Mouse (Mus musculus): ENCODE data around the gene Pclaf.

Pclaf gene

DNA sequence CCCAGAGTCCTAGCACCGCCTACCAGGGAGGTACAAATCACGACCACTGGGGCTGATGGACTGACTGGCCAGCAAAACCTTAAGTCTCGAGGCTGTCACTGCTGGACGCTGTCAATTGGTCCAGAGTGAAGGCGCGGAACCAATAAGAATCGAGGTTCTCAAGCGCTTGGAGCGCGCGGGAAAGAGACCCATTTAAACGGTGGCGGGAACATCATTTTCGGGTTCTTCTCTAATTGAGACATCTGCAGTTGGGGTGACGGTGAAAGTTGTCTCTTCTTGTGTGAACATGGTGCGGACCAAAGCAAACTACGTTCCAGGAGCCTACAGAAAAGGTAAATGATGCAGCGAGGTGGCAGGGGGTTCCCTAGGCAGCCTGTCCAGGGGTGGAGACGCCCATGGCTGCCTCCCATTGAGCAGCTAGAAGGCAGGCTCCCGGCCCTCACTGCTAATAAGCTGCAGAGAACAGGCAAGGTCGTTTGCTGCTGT is at the start of gene Pclaf:
TSS of gene Pclaf (plus strand) at position 95 of the 486 bp plus-strand sequence.
- DNase-seq, result peak; percentile 65 to 70

DNA sequence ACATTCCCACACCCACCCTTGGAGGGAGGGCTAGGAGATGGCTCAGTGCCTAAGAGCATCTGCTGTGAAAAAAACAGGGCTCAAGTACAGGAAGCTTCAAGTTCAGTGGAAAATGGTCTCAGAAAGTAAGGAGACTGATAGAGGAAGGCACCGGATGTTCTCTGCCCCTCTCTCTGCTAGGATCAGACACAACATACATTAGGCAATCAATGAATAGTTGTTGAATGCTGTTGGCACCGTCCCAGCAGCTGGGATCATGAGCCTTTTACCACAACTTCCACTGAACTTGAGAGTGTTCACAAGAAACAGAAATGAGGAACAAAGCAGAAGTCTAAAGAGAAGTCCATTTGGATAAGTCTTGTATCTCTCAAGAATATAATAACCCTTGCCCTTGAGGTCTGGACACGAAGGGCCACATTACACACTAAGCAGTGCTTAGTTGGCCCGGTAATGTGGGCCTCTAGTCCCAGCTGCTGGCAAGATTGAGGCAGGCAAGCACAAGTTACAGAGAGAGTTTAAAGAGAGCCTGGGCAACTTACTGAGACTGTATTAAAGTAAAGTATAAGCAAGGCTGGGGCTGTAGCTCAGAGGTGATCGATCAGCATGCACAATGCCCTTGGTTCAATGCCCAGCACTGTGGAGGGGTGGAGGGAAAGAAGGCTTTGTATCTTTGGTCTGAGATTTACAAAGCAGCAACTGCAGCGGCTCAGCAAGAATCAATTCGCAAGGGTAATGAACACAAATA is 45.4 kb upstream of the Pclaf start:
- peak; percentile 40 to 60 for DNase-seq

DNA sequence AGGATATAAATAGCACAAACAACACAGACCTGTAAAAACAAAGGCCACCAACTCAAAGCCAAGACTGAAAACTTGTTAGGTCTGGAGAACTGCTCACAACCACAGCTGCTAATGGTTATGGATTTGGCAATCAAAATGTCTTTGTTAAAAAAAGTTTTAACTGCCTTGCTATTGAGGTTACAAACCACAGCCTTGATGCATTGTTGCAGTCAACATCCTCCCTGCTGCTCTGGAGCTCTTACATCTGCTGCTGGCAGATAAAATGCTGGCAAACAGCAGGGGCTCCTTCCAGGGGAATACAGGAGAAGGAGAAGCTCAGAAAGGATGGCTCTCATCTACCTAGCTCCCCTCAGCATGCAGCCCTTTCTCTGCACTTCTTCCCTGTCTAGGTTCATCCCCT is 41.9 kb upstream of the Pclaf start:
- no peak for DNase-seq

DNA sequence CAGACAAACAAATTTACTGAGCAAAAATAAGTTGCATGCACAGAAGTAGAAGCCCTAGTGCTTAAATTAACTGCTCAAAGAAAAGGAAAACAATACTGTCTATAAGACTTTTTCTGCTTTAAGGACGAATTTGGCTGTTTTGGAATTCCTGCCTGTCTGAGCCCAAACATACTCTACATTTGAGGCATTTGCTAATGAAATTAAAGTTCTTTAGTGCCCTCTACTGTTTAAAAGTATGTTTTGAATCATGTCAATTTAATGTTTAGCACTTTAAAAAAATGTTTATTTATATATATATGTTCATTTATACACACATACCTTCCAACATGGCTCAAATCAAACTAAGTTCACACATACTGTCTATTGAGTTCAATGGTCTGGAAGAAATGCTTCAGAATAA is 39.8 kb upstream of the Pclaf start:
- DNase-seq, result no peak

DNA sequence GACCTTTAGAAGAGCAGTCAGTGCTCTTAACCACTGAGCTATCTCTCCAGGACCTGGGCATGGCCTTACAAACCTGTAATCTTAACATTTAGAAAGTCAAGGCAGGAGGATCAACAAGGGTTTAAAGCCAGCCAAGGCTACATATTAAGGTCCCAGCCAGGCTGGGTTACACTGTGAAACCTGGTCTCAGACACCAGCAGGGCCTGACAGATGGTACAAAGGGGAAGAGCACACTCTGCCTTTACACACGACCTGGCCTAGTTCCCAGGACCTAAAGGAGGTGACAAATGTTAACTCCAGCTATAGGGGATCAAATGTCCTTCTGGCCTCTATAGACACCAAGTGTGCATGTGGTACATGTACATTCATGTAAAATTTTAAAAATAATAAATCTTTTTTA is 30.4 kb upstream of the Pclaf start:
- no peak for DNase-seq

DNA sequence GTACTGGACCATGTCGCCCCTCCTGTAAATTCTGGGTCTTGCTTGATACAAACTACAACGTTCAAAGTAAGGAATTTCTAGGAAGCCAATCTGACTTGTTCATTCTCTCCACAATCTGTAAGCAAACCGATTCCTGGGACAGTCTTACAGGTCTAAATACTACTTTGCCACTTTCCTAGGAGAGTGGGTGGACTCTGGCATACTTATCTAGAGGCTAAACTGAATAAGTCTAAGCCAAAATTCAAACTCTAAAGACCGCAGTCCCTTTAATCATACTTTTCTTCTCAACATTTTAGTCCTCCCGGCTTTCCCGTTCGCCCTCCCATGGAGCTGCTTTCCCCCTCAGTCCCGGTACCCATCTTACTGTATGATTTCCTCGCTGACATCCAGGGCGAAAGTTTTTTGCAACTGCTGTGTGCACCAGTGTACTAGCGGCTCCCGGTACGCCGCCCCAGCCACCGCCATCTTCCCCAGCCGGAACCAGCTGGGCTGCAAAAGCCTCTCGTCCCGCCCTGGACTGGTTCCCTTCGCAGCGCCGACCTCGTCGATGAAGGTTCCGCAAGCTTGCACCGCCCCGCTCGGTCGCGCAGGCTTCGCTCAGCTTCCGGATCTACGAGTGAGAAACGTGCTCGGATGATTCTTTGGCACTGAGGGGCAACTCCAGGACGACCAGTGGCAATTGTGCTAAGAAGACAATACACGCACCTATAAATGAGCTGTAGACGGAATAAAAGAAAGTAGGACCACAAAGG is 5.3 kb upstream of the Pclaf start:
- peak; percentile 90 to 92 for DNase-seq

DNA sequence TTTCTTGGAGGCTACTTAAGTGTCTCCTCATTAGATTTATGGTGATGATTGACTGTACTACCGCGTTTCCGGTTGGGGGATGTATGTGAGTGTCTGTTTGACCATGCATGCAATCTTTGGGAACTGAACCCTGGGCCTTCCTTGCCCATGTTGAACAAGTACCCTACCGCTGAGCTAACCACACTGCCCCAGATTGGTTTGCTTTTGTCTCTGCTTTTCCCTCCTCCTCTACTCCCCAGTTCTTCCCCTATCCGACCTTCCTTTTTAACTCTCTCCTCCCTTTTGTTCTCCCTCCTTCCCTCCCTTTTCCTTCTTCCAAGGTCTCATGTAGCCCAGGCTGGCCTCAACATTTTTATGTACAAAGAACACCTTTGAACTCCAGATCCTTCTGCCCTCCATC is 1.1 kb downstream of the Pclaf start:
- no peak for DNase-seq

DNA sequence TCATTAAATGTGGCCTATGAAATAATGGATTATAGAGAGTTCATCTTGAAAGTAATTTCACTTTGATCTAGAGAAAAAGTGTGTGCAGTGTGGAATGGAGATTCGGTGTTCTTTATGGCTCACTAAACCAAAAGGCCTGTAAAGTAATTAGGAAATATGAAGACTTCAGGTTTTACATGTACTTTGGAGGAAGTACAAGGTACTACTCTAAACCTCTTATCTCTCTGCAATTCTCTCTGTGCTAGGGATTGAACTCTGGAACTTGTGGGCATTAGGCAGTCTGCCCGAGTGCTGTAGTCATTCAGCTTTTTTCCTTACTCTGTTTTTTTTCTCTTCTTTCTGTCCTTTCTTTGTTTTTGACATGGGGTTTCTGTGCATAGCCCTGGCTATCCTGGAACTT is 6.9 kb downstream of the Pclaf start:
- no peak for DNase-seq

DNA sequence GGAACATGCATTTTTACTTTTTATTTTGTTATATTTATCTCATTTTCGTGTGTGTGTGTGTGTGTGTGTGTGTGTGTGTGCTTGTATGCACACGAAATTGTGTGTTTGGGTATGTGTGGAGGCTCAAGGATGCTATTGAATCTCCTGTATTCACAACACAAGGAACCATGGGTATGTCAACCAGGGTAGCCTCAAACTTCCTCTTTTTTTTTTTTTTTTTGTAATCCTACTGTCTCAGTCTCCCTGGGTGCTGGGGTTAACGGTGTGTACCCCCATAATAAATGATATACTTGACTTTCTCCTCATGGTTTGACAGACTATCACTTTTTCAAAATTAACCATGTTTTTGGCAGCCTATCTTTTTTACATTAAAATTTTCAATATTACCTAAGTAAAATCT is 12.8 kb downstream of the Pclaf start:
- DNase-seq, result no peak

DNA sequence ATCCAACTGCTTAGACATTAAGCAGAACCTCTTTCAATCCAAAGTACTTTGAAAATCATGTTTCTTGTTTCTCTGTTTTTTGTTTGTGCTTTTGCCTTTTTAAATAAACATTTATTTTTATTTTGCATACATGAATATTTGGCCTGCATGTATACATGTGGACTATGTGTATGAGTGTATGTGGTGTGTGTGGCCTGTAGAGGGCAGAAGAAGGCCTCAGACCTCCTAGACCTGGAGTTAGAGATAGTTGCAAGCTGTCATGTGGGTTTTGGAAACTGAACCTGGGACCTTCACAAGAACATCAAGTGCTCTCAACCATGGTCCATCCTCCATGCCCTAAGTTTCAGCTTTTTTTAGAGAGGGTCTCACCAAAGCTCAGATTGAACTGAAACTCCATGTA is 13.4 kb downstream of the Pclaf start:
- no peak for DNase-seq

DNA sequence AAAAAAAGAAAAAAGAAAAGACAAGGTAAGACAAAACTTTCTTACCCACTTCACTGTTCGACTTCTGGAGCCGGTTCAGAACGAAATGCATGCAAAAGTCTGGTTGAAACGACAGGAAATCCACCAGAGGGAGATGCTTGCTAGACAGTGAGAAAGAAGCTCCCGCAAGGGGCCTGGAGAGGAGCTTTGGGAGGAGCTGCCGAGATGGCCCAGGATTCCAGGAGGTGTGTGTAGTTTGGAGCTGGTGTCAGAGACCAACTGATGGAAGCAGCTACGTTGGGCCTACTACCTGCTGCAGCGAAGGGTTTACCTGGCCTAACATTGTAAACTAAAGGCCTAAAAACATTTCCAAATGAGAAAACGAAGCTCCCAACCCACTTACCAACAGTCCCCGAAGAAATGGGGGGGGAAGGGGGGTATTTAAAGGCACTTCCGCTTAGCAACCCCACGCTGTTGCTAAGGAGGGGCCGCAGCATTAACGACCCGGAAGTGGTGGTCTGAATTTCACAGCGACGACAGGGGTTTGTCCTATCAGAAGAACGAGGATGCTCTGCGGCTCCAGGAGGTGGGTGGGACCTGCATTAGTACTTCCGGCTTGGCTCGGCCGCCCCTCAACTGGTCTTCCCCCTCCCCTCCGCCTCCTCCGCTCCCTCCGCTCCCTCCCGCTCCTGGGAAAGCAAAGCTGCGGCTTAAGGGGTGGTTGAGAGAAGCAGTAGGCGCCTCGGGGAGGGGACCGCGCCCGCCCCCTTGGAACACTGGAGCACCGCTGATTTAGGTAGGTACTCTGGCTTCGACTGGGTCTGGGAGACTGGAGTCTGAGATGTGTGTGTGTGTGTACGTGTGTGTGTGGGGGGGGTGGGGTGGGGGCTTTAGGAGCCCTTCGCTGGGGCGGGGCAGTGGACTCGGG is 18.6 kb downstream of the Pclaf start, which contains the start of the genes Trip4 and Csnk1g1:
TSS of gene Trip4 (minus strand) at position 401 of the 907 bp plus-strand sequence.
TSS of gene Csnk1g1 (plus strand) at position 531 of the 907 bp plus-strand sequence.
- DNase-seq, result peak; percentile 97 to 98

DNA sequence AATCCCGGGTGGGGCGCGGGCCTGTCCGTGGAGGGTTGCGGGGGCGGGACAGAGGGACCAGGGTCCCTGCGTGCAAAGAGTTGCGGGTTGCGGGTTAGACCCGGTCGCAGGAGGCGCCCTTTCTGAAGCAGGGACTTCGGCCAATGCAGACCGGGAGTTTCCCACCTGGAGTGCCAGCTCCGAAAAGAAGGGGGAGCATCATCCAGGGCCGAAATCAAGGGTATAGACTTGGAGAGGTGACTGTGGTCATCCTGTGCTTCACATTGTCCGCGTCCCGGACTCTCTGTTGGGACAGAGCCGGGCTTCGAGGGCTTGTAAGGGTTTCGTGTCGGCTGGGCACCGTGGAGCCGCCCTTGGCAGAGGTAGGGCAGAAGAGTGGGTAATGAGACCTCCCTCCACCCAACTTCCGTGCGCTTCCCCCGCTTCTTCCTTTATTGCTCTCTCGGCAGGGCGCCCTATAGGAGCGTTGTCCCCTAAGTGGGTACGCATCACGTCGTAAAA is 19.3 kb downstream of the Pclaf start:
- DNase-seq, result peak; percentile 57

DNA sequence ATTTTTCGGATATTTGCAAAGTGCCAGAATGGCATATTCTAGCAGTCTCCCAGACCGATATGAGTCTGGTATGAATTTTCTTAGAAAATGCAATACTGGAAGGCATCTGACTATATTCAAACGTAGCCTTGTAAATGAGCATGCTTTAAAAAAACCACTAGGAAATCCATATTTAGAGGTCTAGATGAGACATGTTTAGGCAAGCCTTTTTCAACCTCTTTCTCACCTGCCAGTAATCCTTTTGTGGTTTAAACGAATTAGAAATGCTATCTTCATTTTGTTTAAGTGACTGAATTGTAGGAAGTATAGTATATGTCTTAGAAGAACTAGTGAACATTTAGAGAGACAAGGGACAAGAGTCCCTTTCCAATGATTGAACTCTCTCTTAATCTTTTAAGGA is 19.8 kb downstream of the Pclaf start:
- DNase-seq, result no peak

DNA sequence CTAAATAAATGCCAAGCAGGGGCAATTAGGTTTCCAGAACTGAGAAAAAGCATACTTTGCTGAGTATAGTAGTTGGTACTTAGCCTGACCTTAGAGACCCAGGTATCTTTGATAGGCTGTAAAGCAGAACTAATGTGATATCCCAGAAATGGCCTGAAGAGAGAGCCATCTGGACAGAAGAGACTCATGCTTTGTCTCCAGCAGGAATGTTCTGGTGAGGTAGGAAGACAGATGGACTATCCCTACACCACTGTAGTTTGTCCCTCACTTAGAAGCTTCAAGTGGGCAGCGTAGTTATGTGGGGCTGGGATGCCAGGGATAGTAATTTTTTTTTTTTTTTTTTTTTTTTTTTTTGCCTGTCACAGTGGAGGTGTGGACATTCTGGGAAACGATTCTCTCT is 23.9 kb downstream of the Pclaf start:
- DNase-seq, result no peak

DNA sequence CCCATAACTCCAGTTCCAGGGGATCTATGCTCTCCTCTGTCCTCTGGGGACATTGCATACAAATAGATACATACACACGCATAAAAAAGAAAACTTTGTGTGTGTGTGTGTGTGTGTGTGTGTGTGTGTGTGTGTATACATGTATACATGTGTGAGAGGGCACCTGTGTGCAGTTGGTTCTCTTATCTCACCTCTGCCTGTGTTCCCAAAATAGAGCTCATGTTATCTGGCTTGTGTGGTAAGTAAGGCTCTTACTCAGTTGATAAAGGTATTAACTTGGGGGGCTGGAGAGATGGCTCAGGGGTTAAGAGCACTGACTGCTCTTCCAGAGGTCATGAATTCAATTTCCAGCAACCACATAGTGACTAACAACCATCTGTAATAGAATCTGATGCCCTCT is 27.0 kb downstream of the Pclaf start:
- DNase-seq, result no peak

DNA sequence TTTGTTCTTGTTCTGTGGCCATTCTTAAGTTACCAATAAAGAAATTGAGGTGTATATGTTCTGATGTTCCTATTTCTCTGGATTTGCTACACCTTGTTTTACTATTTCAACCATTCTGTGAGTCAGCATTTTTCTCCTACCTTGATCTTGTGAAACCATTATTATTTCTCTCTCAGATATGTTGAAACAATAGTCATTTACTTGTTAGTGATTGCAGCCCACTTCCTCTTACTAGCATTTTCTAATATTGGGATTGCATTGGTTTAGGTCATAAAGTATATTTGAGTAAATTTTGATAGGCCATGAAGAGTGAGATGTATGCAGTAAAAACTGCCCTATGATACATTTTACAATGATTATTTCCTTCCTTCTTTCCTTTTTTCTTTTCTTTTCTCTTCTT is 38.4 kb downstream of the Pclaf start:
- DNase-seq, result no peak

DNA sequence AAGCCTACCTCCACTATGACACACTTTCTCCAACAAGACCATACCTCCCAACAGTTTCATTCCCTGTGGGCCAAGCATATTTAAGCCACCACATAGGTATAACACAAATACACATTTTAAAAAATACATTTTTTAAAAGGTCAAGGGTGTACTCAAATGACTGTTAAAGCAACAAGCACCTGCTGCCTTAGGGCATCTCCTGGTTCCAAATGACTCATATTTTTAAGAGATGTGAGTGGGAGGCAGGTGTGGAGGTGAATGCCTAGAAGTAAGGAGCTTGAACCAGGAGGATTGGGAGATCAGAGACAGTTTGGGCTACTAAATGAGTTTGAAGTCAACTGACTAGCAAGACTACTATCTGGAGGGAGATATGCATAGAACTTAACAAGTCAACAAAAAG is 39.8 kb downstream of the Pclaf start:
- no peak for DNase-seq

DNA sequence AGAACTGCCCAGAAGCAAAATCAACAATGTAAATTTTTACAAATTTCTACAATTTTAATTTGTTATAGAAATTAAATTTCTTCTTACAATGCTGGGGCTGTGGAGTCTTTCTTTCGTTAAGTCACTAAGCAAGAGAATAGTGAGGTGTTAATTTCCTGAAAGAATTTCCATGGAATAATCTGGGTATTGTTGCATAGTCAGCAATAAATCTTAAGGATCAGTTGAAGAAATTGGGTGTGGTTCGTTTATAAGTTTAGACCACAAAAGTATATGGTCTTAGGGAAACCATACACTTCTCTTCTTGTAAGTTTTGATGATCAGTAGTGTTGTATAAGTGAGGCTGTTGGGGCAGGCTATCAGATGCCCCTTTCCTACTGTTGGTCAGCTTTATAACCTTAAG is 47.5 kb downstream of the Pclaf start:
- DNase-seq, result no peak

DNA sequence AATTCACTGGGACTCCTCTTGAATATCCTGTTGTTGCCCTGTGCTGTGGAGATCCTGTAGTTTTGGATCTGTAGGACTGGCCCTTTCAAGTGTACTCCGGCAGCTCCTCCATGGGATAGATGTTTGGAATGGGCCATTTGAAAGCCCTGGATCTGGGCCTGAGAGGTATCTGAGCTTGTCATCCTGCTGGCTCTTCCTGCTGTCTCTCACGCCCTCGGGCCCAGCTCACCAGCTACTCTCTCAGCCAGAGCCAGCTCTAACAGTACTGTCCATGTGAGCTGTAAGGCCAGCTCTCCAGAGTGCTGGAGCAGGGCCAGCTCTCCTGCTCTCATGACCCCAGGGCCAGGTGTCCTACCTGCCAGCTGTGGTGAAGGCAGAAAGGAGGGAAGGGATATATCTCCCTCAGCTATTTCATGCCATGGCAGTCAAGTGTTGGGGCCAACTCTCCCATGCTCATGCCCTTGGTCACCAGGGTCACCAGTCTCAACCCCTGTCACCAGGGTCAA is 61.1 kb downstream of the Pclaf start:
- no peak for DNase-seq

Data from lung, adult 18-20 months (tissue).